Mouse (Mus musculus) heart, embryonic 12.5 days (tissue): ENCODE measurements around the gene Olfr465-ps1. TPM values are rescaled to one million over a fixed set of nuclear protein-coding genes. Genes with fewer than 3 reads are reported as not detected.

Experiments used
- ATAC-seq: fragments of 200-750 bp; cut with Nextera tagmentation; 2 replicates; pipeline ENCODE4 v1.8.0; 2017; ENCODE audit warnings: moderate TSS enrichment, moderate library complexity; ENCODE audit not compliant: insufficient number of reproducible peaks, low FRiP score
- H3K27ac ChIP-seq: fragments of 300-500 bp; sonication (generic); 2 replicates; pipeline ENCODE4 v1.5.1; 2016; ENCODE audit warnings: mild to moderate bottlenecking, moderate library complexity; ENCODE audit not compliant: poor library complexity, severe bottlenecking
- H3K27me3 ChIP-seq: fragments of 300-500 bp; sonication (generic); replicated peaks from 2 replicates; pipeline ENCODE4 v1.6.1; 2016; ENCODE audit warnings: mild to moderate bottlenecking, moderate library complexity
- H3K36me3 ChIP-seq: fragments of 300-500 bp; sonication (generic); 2 replicates; pipeline ENCODE4 v1.6.1; 2016; ENCODE audit warnings: mild to moderate bottlenecking, moderate library complexity
- H3K4me1 ChIP-seq: fragments of 300-500 bp; sonication (generic); replicated peaks from 2 replicates; pipeline ENCODE4 v1.6.1; 2016; ENCODE audit warnings: mild to moderate bottlenecking
- H3K4me2 ChIP-seq: fragments of 300-500 bp; sonication (generic); 2 replicates; pipeline ENCODE4 v1.6.1; 2016; ENCODE audit warnings: mild to moderate bottlenecking, moderate library complexity
- H3K4me3 ChIP-seq: fragments of 300-500 bp; sonication (generic); 2 replicates; pipeline ENCODE4 v1.5.1; 2016; ENCODE audit warnings: mild to moderate bottlenecking
- H3K9ac ChIP-seq: fragments of 300-500 bp; sonication (generic); 2 replicates; pipeline ENCODE4 v1.6.1; 2016; ENCODE audit warnings: mild to moderate bottlenecking, moderate library complexity
- H3K9me3 ChIP-seq: fragments of 300-500 bp; sonication (generic); replicated peaks from 2 replicates; pipeline ENCODE4 v1.6.1; 2016; ENCODE audit warnings: mild to moderate bottlenecking, moderate library complexity
- whole genome bisulfite sequencing: fragments of 180-500 bp; shearing (Covaris S2); methylation state at CpG from one replicate; pipeline ENCODE4 v1.1.7; 2016; 5-methylcytosine and 5-hydroxymethylcytosine counted together
- polyA plus RNA-seq: library from polyadenylated mRNA; unstranded; fragments of >200 nt; fragmentation: Nextera tagmentation; extraction: Ambion mirVana; gene quantifications from 2 replicates; pipeline ENCODE4 v1.2.1, GENCODE M21; 2016

Gene Olfr465-ps1
- not detected in 2 replicates for polyA plus RNA-seq

- no peak within 1 kb of the TSS for H3K9ac ChIP-seq
- H3K36me3 ChIP-seq = no peaks in the 10 kb centered on the region
- H3K4me3 ChIP-seq = no peak within 1 kb of the TSS
- no peak within 1 kb of the TSS for H3K27ac ChIP-seq
- WGBS = 67% methylated on average over 4 of the region's 4 CpGs
- no peak for ATAC-seq
- H3K27me3 ChIP-seq = no peaks in the 10 kb centered on the region
- H3K4me1 ChIP-seq = no peaks in the 10 kb centered on the region
- H3K4me2 ChIP-seq = no peak within 1 kb of the TSS
- H3K9me3 ChIP-seq = 0 out of 2 replicates have a peak, but pooled peaks cover 6% of the 10 kb centered on the region
These were observed at the start of gene Olfr465-ps1 for GRCm38 (mm10) chr13:65137789-65138188. Olfr465-ps1 (plus strand) TSS chr13:65138089.

GRCm38 (mm10) chr13:65095923-65096322 is 42.0 kb upstream of the Olfr465-ps1 start:
- peaks cover 6% of the 10 kb centered on the region; the same call in 1 of the 2 replicates for H3K36me3 ChIP-seq
- H3K4me3 ChIP-seq = no peak overlapping the region
- H3K9me3 ChIP-seq = peaks cover 5% of the 10 kb centered on the region; the same call in 1 of the 2 replicates
- no peak overlapping the region for H3K4me2 ChIP-seq
- no peak overlapping the region for H3K9ac ChIP-seq
- no peaks in the 10 kb centered on the region for H3K4me1 ChIP-seq
- no peak overlapping the region for H3K27ac ChIP-seq
- WGBS = 87% methylated on average over 4 of the region's 4 CpGs
- H3K27me3 ChIP-seq = no peaks in the 10 kb centered on the region
- ATAC-seq = no peak

GRCm38 (mm10) chr13:65097018-65097417 is 40.9 kb upstream of the Olfr465-ps1 start:
- Histone ChIP-seq H3K4me1 (no peaks in the 10 kb centered on the region), H3K27me3 (no peaks in the 10 kb centered on the region), H3K4me3 (no peak overlapping the region), H3K9me3 (peaks cover 5% of the 10 kb centered on the region; the same call in 1 of the 2 replicates), H3K4me2 (no peak overlapping the region), H3K27ac (no peak overlapping the region), H3K36me3 (peaks cover 6% of the 10 kb centered on the region; the same call in 1 of the 2 replicates), H3K9ac (no peak overlapping the region)
- no peak for ATAC-seq

- Histone ChIP-seq H3K36me3 (0 out of 2 replicates have a peak, but pooled peaks cover 3% of the 10 kb centered on the region), H3K4me2 (no peak overlapping the region), H3K4me1 (no peaks in the 10 kb centered on the region), H3K27ac (no peak overlapping the region), H3K27me3 (no peaks in the 10 kb centered on the region), H3K9ac (no peak overlapping the region), H3K4me3 (no peak overlapping the region), H3K9me3 (peaks cover 5% of the 10 kb centered on the region; the same call in 1 of the 2 replicates)
- 89% methylated on average over 9 of the region's 9 CpGs for WGBS
- no peak for ATAC-seq
These were observed 37.2 kb upstream of the Olfr465-ps1 start for GRCm38 (mm10) chr13:65100678-65101077.

- WGBS = 84% methylated on average over 3 of the region's 3 CpGs
- no peak for ATAC-seq
These were observed 36.7 kb upstream of the Olfr465-ps1 start for GRCm38 (mm10) chr13:65101232-65101631.

GRCm38 (mm10) chr13:65111961-65112360 is 25.9 kb upstream of the Olfr465-ps1 start:
- H3K27me3 ChIP-seq = no peaks in the 10 kb centered on the region
- ATAC-seq = no peak; the same call in 1 of the 2 replicates

More at GRCm38 (mm10) chr13:65101232-65101631, 36.7 kb upstream of the Olfr465-ps1 start:
- H3K9ac ChIP-seq = no peak overlapping the region
- H3K27me3 ChIP-seq = no peaks in the 10 kb centered on the region
- peaks cover 9% of the 10 kb centered on the region; the same call in 1 of the 2 replicates for H3K9me3 ChIP-seq
- H3K4me1 ChIP-seq = no peaks in the 10 kb centered on the region
- H3K27ac ChIP-seq = no peak overlapping the region
- H3K36me3 ChIP-seq = no peaks in the 10 kb centered on the region
- H3K4me2 ChIP-seq = no peak overlapping the region
- H3K4me3 ChIP-seq = no peak overlapping the region

GRCm38 (mm10) chr13:65112459-65113110 is 25.3 kb upstream of the Olfr465-ps1 start, which contains the start of gene Mfsd14b:
Mfsd14b (minus strand) TSS chr13:65112975.
- Histone ChIP-seq H3K4me3 (peak within 1 kb of the TSS; percentile 86), H3K9ac (peak within 1 kb of the TSS; percentile 88), H3K4me2 (peak within 1 kb of the TSS; percentile 82), H3K9me3 (no peaks in the 10 kb centered on the region), H3K27ac (peak within 1 kb of the TSS; percentile 79), H3K27me3 (no peaks in the 10 kb centered on the region), H3K4me1 (peaks cover 5% of the 10 kb centered on the region; the same call in 1 of the 2 replicates), H3K36me3 (no peaks in the 10 kb centered on the region)
- peak; percentile 98 for ATAC-seq
- WGBS = under 1% methylated on average over 60 of the region's 60 CpGs

More at GRCm38 (mm10) chr13:65111961-65112360, 25.9 kb upstream of the Olfr465-ps1 start:
- Histone ChIP-seq H3K4me3 (peak overlapping the region; percentile 86), H3K36me3 (no peaks in the 10 kb centered on the region), H3K9ac (peak overlapping the region; percentile 88), H3K4me2 (peak overlapping the region; percentile 82), H3K9me3 (no peaks in the 10 kb centered on the region), H3K27ac (peak overlapping the region; percentile 79; the same call in 1 of the 2 replicates), H3K4me1 (peaks cover 5% of the 10 kb centered on the region; the same call in 1 of the 2 replicates)
- 2% methylated on average over 5 of the region's 5 CpGs for WGBS

- ATAC-seq = peak; percentile 44; the same call in 1 of the 2 replicates
- H3K4me1 ChIP-seq = peaks cover 5% of the 10 kb centered on the region; the same call in 1 of the 2 replicates
- 66% methylated on average over 3 of the region's 3 CpGs for WGBS
- H3K27ac ChIP-seq = peak overlapping the region; percentile 79
- H3K9me3 ChIP-seq = no peaks in the 10 kb centered on the region
- H3K27me3 ChIP-seq = no peaks in the 10 kb centered on the region
- no peak overlapping the region; the same call in 1 of the 2 replicates for H3K9ac ChIP-seq
- H3K4me3 ChIP-seq = peak overlapping the region; percentile 86
- H3K4me2 ChIP-seq = peak overlapping the region; percentile 82
- no peaks in the 10 kb centered on the region for H3K36me3 ChIP-seq
These were observed 24.6 kb upstream of the Olfr465-ps1 start for GRCm38 (mm10) chr13:65113239-65113638.

- Histone ChIP-seq H3K9me3 (no peaks in the 10 kb centered on the region), H3K27ac (no peak overlapping the region), H3K4me2 (no peak overlapping the region), H3K27me3 (no peaks in the 10 kb centered on the region), H3K4me3 (no peak overlapping the region), H3K4me1 (no peaks in the 10 kb centered on the region), H3K9ac (no peak overlapping the region), H3K36me3 (no peaks in the 10 kb centered on the region)
- 52% methylated on average over 3 of the region's 3 CpGs for WGBS
- no peak for ATAC-seq
These were observed 16.9 kb upstream of the Olfr465-ps1 start for GRCm38 (mm10) chr13:65120984-65121383.

- no peaks in the 10 kb centered on the region for H3K36me3 ChIP-seq
- ATAC-seq = no peak
- no peaks in the 10 kb centered on the region for H3K9me3 ChIP-seq
- no peaks in the 10 kb centered on the region for H3K27me3 ChIP-seq
- H3K4me3 ChIP-seq = no peak overlapping the region
- WGBS = 73% methylated on average over 1 of the region's 1 CpGs
- no peaks in the 10 kb centered on the region for H3K4me1 ChIP-seq
- H3K4me2 ChIP-seq = no peak overlapping the region
- H3K27ac ChIP-seq = no peak overlapping the region
- no peak overlapping the region for H3K9ac ChIP-seq
These were observed 15.8 kb upstream of the Olfr465-ps1 start for GRCm38 (mm10) chr13:65122111-65122510.

GRCm38 (mm10) chr13:65127063-65127847 is 10.6 kb upstream of the Olfr465-ps1 start:
- H3K9ac ChIP-seq = no peak overlapping the region
- no peaks in the 10 kb centered on the region; the same call in 1 of the 2 replicates for H3K9me3 ChIP-seq
- H3K4me1 ChIP-seq = no peaks in the 10 kb centered on the region
- H3K4me2 ChIP-seq = no peak overlapping the region
- H3K27me3 ChIP-seq = no peaks in the 10 kb centered on the region
- no peak for ATAC-seq
- no peaks in the 10 kb centered on the region for H3K36me3 ChIP-seq
- H3K27ac ChIP-seq = no peak overlapping the region
- no peak overlapping the region for H3K4me3 ChIP-seq
- 61% methylated on average over 3 of the region's 3 CpGs for WGBS
